Mouse (Mus musculus) intestine, embryonic 16.5 days (tissue): ENCODE results near the gene Apbb1ip. TPM values are rescaled to one million over a fixed set of nuclear protein-coding genes. Genes with fewer than 3 reads are reported as not detected.
"Not testable (repeated sequence)": the region's sequence is repeated elsewhere in the genome, so short reads cannot be mapped to it uniquely, and the experiment has no call there.

Experiments used
- ATAC-seq: fragments of 200-750 bp; cut with Nextera tagmentation; 2 replicates; pipeline ENCODE4 v1.8.0; 2017; ENCODE audit warnings: moderate TSS enrichment, moderate library complexity
- H3K27ac ChIP-seq: fragments of 300-500 bp; sonication (generic); 2 replicates; pipeline ENCODE4 v1.5.1; 2014; ENCODE audit warnings: mild to moderate bottlenecking, low read length
- H3K27me3 ChIP-seq: fragments of 300-500 bp; sonication (generic); replicated peaks from 2 replicates; pipeline ENCODE4 v1.6.1; 2014; ENCODE audit warnings: low read length, control low read depth, mixed read lengths; ENCODE audit not compliant: control insufficient read depth, insufficient read depth
- H3K36me3 ChIP-seq: fragments of 300-500 bp; sonication (generic); 2 replicates; pipeline ENCODE4 v1.6.1; 2014; ENCODE audit warnings: low read length, control low read depth; ENCODE audit not compliant: control insufficient read depth, insufficient read depth
- H3K4me1 ChIP-seq: fragments of 300-500 bp; sonication (generic); 2 replicates; pipeline ENCODE4 v1.6.1; 2014; ENCODE audit warnings: low read length, control low read depth, mixed read lengths; ENCODE audit not compliant: control insufficient read depth, insufficient read depth
- H3K4me2 ChIP-seq: fragments of 300-500 bp; sonication (generic); 2 replicates; pipeline ENCODE4 v1.6.1; 2014; ENCODE audit warnings: low read depth, low read length, control low read depth
- H3K4me3 ChIP-seq: fragments of 300-500 bp; sonication (generic); 2 replicates; pipeline ENCODE4 v1.5.1; 2014; ENCODE audit warnings: mild to moderate bottlenecking, low read length
- H3K9ac ChIP-seq: fragments of 300-500 bp; sonication (generic); 2 replicates; pipeline ENCODE4 v1.6.1; 2014; ENCODE audit warnings: low read depth, low read length
- H3K9me3 ChIP-seq: fragments of 300-500 bp; sonication (generic); 2 replicates; pipeline ENCODE4 v1.6.1; 2016; ENCODE audit warnings: low read length, control low read depth; ENCODE audit not compliant: control insufficient read depth
- WGBS: fragments of 180-500 bp; shearing (Covaris S2); extraction: QIAGEN DNeasy Blood & Tissue Kit; methylation state at CpG from one replicate; pipeline ENCODE4 v1.1.7; 2014; 5-methylcytosine and 5-hydroxymethylcytosine counted together
- polyA plus RNA-seq: library from polyadenylated mRNA; unstranded; fragments of >200 nt; fragmentation: Nextera tagmentation; extraction: Ambion mirVana; gene quantifications from 2 replicates; pipeline ENCODE4 v1.2.1, GENCODE M21; 2015

The Apbb1ip gene
- polyA plus RNA-seq, 1 experiment from 2014 or later, result 1.5 TPM

- H3K27ac ChIP-seq, H3K27me3 ChIP-seq, H3K9me3 ChIP-seq, H3K4me3 ChIP-seq, H3K9ac ChIP-seq, H3K4me2 ChIP-seq, ATAC-seq, H3K4me1 ChIP-seq, H3K36me3 ChIP-seq: not testable (repeated sequence)
- 84% methylated on average over 3 of the region's 3 CpGs for WGBS
Observed at GRCm38 (mm10) chr2:22880726-22881125, 106.8 kb downstream of the Apbb1ip start.

GRCm38 (mm10) chr2:22894932-22895281 is 121.0 kb downstream of the Apbb1ip start:
- no peak for ATAC-seq

DNA sequence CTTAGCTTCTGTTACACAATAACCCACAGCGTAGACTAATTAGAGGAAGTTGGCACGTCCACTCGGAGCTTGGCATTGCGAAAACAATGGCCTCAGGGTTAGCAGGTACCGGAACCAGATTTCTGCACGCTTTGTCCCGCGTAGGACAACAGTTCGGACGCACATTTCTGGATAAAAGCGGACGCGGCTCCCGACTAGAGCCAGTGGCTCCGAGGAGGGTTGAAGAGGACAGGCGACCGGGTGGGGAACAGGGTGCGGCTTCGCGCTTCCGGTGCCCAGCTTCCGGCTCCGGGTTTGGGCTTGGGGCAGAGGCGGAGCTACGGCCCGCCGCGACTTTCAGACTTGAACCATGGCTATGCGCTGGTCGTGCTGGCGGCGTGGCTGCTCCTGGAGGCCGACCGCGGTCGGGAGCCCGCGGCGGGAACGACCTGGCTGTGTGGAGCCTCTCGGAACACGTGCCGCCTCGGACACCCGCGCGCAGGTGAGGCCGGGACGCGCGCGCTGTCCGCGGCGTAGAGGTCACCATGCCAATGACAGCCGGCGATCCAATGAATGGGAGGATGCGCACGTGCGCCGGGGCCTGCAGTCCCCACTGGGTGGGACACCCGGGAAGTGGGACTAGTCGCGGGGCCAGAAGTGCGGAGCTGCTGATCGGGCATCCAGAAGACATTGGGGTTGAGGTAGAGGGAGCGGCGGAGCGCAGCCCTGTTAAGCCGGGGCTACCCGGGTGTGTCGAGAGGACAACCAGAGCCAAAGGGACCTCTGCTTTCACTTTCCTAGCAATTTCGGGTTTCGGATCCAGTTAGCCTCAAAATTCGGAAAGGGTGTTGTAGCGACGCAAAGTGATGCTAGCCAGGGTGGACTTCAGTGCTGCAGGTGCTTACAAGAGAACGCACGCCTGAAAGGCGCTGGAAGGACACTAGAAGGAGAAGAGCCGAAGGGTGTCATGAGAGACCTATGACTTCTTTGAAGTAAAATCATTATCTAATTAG is 121.7 kb downstream of the Apbb1ip start, which contains the start of gene Pdss1:
TSS of gene Pdss1 (plus strand) at position 241 of the 992 bp plus-strand sequence.
- Histone ChIP-seq H3K4me3 (peak within 1 kb of the TSS; percentile 96), H3K27me3 (no peaks in the 10 kb centered on the region), H3K9ac (peak within 1 kb of the TSS; percentile 87), H3K36me3 (no peaks in the 10 kb centered on the region), H3K9me3 (no peaks in the 10 kb centered on the region), H3K27ac (peak within 1 kb of the TSS; percentile 96), H3K4me2 (peak within 1 kb of the TSS; percentile 55), H3K4me1 (no peaks in the 10 kb centered on the region)
- under 1% methylated on average over 81 of the region's 81 CpGs for WGBS
- ATAC-seq, result peak; percentile 99

More at GRCm38 (mm10) chr2:22894932-22895281, 121.0 kb downstream of the Apbb1ip start:
- Histone ChIP-seq H3K36me3 (no peaks in the 10 kb centered on the region), H3K9me3 (no peaks in the 10 kb centered on the region), H3K4me3 (peak overlapping the region; percentile 96), H3K27me3 (no peaks in the 10 kb centered on the region), H3K4me2 (peak overlapping the region; percentile 55), H3K27ac (peak overlapping the region; percentile 96), H3K4me1 (no peaks in the 10 kb centered on the region), H3K9ac (peak overlapping the region; percentile 87)
- 19% methylated on average over 9 of the region's 9 CpGs for WGBS

- H3K9ac ChIP-seq, result no peak overlapping the region
- no peaks in the 10 kb centered on the region for H3K9me3 ChIP-seq
- no peaks in the 10 kb centered on the region for H3K27me3 ChIP-seq
- ATAC-seq, result no peak
- H3K4me2 ChIP-seq, result no peak overlapping the region
- no peak overlapping the region for H3K4me3 ChIP-seq
- H3K4me1 ChIP-seq, result no peaks in the 10 kb centered on the region
- 87% methylated on average over 3 of the region's 3 CpGs for WGBS
- peaks cover 2% of the 10 kb centered on the region; the same call in 1 of the 2 replicates for H3K36me3 ChIP-seq
- H3K27ac ChIP-seq, result no peak overlapping the region
Observed at GRCm38 (mm10) chr2:22903947-22904346, 130.1 kb downstream of the Apbb1ip start.

GRCm38 (mm10) chr2:22914421-22914820 is 140.5 kb downstream of the Apbb1ip start:
- no peaks in the 10 kb centered on the region for H3K27me3 ChIP-seq
- 0 out of 2 replicates have a peak, but pooled peaks cover 3% of the 10 kb centered on the region for H3K36me3 ChIP-seq
- H3K4me3 ChIP-seq, result no peak overlapping the region
- no peaks in the 10 kb centered on the region for H3K4me1 ChIP-seq
- ATAC-seq, result peak; percentile 58; the same call in 1 of the 2 replicates
- H3K27ac ChIP-seq, result no peak overlapping the region
- H3K9me3 ChIP-seq, result no peaks in the 10 kb centered on the region
- no peak overlapping the region for H3K4me2 ChIP-seq
- H3K9ac ChIP-seq, result no peak overlapping the region
- 84% methylated on average over 3 of the region's 3 CpGs for WGBS

DNA sequence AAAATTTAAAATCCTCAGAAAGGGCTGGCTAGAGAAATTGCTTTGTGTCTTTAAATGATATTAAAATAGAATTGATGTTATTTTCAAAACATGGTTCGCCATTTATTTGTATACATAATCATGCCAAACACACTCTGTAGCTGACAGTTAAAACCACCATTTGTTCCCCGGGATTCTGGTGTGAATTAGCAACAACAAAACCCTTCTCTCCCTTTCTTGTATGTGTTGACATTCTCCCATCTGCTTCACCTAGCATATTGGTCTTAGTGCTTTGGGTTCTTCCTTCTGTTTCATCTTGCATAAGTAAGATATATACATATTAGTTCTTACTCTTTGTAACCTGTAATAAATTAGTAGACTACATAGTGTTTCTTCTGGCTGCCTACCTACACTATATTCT is 144.8 kb downstream of the Apbb1ip start:
- ATAC-seq, result no peak

More for the DNA sequence above, 144.8 kb downstream of the Apbb1ip start:
- Histone ChIP-seq H3K9me3 (no peaks in the 10 kb centered on the region), H3K9ac (no peak overlapping the region), H3K36me3 (0 out of 2 replicates have a peak, but pooled peaks cover 3% of the 10 kb centered on the region), H3K27me3 (no peaks in the 10 kb centered on the region), H3K4me2 (no peak overlapping the region), H3K4me3 (no peak overlapping the region), H3K27ac (no peak overlapping the region), H3K4me1 (no peaks in the 10 kb centered on the region)
- 89% methylated on average over 2 of the region's 2 CpGs for WGBS

Other genes starting within 250 kb of the Apbb1ip start
- gene Gad2, start 151.9 kb upstream of the Apbb1ip start, polyA plus RNA-seq, result not detected in 2 replicates
- gene Pdss1, start 121.4 kb downstream of the Apbb1ip start, polyA plus RNA-seq, result 39.5 and 40.5 TPM in 2 replicates